Mouse (Mus musculus) left cerebral cortex, adult 8-10 months (tissue): ENCODE results near the gene Slc6a16. TPM values are rescaled to one million over a fixed set of nuclear protein-coding genes. Genes with fewer than 3 reads are reported as not detected.
A peak's percentile ranks its signal among the peaks of the same experiment; 100 is the strongest.

Experiments used
- DNase-seq, 2 experiments: peaks; one replicate each; pipeline ENCODE4 v3.0.0; 2022; ENCODE audit warnings: low spot score in 2 of 2
- total RNA-seq, 4 experiments: library from RNA; stranded (reverse); gene quantifications; 2 replicates each; pipeline ENCODE4 v1.2.4; 2022

Slc6a16 gene
- total RNA-seq, 4 experiments from 2014 or later: 1.6 to 2.6 (median 2.1) TPM

DNA sequence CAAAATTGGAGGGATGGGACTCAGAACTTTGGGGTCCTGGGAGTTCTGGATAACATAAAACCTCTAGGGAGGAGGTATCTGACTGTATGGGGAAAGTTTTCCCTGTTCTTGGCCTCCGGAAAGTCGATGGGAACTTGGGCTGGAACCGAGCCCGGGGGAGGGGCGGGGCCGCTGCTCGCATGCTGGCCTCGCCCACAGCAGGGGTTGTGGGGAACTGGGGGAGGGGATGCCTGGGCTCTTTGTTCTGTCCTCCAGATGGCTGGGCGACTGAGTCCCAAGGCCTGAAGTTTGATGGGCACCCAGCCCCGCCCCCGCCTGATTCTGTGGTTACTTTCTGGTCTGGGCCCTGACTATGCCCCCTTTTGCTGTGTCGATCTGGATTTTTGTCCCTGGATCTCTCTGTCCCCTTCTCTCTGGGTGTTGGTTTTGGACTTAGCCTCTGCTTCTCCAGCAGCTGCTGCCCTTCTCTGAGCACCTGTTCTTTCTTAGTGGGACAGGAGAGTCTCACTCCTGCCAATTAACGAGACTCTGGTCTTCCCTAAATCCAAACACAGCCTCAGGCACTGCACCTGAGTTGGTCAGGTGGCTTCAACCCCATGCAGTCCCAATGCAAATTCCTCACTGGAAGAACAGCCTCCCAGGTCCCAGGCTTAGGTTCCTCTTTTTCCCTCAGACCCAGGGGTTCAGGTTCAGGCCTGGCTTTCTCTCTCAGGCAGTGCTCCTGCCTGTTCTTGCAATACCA is 24.3 kb upstream of the Slc6a16 start:
- no peak for DNase-seq

- DNase-seq: no peak
These were observed 19.2 kb upstream of the Slc6a16 start for GRCm38 (mm10) chr7:45221680-45222079.

DNA sequence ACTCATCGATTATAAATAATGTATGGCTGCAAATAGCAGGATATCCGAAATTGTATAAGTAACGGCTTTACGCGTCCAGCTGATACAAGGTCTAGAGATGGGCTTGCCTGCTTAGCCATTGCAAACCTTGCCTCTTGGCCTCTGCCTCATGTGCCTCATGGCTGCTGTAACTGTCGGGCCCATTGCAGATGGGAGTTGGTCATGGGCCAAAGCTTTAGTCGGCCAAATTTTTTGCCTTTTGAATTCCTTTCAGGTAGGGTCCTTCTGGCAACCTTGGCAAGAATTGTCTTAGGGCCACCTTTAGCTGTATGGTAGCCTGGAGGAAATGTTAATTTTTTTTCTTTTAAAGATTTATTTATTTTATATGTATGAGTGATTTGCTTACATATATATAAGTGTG is 16.1 kb upstream of the Slc6a16 start:
- no peak for DNase-seq

- DNase-seq: no peak
These were observed 14.5 kb upstream of the Slc6a16 start for GRCm38 (mm10) chr7:45226421-45226820.

DNA sequence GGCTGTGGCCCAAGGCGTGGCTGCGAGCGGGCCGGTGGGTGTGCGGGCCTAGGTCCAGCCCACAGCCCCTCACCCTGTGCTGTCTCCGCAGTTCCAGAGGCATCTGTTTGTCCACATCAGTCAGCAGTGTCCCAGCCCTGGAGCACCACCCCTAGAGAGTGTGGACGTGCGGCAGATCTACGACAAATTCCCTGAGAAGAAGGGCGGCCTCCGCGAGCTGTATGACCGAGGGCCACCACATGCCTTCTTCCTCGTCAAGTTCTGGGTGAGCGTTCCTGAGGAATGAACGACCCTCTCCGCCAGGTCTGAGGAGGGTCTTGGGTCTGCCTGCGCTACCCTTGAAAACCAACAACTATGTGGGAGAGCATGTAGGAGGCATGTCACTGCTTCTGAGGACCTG is 12.3 kb upstream of the Slc6a16 start:
- DNase-seq: no peak

GRCm38 (mm10) chr7:45229046-45229445 is 11.8 kb upstream of the Slc6a16 start:
- DNase-seq: no peak

- no peak for DNase-seq
These were observed 11.3 kb upstream of the Slc6a16 start for GRCm38 (mm10) chr7:45229459-45230203.

- no peak for DNase-seq
These were observed 9.7 kb upstream of the Slc6a16 start for GRCm38 (mm10) chr7:45231192-45231591.

DNA sequence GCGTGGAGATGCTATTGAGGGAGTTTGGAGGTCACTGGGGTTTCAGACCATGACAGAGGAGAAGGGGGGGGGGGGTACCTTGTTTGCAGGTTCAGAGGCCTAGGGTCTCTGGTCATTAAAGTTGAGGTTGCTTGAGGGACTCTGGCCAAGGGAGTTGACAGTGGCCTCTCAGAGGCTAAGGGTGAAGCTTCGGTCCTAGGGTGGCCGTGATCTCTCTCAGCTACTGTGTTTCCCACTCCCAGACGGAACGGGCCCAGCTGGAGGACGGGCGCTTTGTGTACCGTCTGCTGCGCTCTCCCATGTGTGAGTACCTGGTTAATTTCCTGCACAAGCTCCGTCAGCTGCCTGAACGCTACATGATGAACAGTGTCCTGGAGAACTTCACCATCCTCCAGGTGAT is 8.9 kb upstream of the Slc6a16 start:
- no peak for DNase-seq

DNA sequence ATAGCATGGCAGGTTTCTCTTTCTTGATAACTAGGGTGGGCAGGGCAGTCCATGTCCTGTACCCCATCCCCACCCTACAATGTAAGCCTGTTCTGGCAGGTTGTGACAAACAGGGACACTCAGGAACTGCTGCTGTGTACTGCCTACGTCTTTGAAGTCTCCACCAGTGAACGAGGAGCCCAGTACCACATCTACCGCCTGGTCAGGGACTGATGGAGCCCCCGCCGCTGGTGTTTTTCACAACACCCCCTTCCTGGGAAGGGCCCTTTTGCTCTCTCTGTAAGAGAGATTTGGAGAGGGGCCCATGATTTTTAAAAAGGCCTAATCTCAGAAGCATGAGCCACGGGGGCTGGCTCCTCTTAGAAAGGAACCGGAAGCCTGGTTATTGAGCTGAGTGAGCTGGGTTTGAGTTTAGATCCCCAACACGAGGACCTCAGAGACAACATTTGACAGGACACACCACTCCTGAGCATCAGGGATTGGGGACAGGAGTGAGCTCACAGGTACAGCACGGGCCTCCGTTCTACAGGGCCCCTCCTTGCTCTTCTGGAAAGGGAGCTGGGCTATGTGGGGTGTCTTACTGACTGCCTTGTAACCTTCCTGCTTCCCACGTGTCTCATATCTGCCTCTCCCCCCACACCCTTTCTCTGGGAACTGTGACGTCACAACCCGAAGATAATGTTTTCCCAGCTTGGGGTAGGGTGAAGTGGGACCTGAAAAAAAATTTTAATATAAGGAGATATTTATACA is 8.0 kb upstream of the Slc6a16 start:
- peak; percentile 28 to 66 for DNase-seq

DNA sequence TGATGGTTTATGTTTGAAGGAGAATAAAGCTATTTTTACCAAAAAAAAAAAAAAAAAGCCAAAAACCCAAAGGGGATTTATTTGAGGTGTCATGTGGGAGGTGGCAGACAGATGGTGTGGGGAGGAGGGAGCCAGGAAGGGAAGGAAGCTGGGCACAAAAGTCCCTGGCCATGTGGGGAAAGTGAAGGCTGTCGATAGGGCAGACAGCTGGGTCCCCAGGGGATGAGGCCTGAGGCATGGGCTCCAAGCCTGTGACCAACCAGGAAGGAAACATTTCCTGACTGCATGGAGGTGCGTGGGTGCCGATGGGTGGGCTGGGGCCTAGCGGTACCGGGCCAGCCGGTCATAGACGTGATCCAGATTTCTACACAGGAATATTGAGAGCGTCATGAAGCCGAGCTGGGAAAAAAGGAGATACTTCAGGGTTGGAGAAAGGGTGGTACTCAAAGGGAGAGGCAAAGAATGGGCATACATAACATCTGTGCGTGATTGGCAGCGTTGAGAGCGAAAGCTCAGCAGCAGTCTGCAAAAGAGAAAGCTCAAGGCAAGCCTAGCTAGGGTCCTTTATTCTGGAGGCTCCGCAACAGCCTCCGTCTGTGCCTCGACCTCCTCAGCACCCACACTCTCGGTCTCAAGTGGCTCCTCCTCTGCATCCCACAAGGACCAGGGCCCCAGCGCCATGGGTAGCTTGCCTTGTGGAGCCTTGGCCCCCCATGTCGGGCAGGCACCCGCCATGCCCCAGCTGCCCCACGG is 7.1 kb upstream of the Slc6a16 start:
- peak; percentile 46 to 89 for DNase-seq

DNA sequence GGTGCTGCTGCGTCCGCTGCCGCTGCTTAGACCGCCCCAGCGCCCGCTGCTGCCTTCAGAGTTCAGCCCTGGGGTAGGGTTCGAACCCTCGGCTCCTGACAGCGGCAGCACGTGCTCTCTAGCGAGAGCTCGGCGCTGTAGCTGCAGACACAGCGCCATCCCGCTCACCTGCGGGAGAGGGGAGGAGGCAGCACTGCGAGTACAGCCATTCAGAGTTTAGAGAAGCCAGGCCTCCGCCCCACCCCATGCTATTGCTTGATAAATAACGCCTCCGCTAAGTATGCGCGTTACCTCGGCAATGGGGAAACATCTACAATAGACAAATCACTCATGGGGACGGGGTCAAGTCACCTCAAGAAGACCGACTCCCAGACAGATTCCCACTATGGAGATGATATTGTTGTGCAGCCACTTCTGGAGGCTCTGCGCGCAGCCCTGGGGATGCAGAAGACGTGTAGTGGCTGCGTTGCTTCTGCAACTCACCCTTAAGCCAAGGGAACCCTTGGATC is 6.5 kb upstream of the Slc6a16 start:
- peak in 1 of 2 experiments; percentile 44 for DNase-seq

DNA sequence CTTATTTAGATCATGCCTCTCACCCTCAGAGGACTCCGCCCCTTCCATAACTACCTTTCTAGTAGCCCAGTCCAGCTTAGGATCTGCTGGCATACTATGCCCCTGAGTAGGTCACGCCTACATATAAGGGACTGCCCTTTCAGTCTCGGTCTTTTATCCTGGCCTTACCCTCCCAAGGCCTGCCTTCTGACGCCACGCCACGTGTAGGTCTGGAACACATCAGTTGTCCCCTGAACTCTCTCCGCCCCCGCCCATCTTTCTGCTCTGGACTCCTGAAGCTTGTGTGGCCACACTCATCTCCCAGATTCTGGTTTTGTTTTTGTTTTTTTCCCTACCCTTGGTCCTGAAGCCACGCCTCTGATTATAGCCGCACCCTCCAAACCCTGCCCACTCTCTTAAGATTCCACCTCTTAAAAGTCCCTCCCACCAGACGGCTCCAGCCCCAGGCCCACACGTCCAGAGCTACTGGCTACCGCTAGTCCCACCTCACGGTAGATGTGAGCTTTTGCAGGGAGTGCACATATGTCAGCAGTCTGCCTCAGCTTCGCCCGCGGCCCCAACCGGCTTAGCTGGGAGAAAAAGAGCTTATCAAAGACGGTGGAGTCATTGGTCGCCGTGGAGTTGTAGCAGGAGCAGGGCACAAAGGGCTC is 5.8 kb upstream of the Slc6a16 start:
- DNase-seq: no peak

DNA sequence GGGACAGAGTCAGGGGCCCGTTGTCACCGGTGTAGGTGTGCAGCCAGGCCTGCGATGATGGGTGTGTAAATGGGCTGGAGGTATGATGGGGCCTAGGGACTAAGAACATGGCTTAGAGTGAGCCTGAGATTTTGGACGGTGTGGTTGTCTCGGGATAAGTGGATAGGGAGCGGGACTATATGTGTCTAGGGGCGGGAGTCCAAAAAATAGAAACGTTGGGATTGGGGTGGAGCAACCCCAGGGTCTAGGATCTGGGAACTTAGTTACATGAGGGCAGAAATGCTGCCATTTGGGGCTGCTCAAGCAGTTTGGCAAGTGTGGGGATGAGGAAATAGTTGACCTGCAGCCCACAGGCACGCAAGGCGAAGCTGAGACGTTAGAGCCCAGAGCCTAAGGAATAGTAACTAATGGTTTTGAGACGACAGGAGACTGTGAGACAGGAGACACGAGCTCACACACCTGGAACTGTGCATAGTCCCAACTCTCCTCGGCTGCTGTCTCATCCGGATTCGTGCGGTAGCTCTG is 5.2 kb upstream of the Slc6a16 start:
- DNase-seq: no peak

DNA sequence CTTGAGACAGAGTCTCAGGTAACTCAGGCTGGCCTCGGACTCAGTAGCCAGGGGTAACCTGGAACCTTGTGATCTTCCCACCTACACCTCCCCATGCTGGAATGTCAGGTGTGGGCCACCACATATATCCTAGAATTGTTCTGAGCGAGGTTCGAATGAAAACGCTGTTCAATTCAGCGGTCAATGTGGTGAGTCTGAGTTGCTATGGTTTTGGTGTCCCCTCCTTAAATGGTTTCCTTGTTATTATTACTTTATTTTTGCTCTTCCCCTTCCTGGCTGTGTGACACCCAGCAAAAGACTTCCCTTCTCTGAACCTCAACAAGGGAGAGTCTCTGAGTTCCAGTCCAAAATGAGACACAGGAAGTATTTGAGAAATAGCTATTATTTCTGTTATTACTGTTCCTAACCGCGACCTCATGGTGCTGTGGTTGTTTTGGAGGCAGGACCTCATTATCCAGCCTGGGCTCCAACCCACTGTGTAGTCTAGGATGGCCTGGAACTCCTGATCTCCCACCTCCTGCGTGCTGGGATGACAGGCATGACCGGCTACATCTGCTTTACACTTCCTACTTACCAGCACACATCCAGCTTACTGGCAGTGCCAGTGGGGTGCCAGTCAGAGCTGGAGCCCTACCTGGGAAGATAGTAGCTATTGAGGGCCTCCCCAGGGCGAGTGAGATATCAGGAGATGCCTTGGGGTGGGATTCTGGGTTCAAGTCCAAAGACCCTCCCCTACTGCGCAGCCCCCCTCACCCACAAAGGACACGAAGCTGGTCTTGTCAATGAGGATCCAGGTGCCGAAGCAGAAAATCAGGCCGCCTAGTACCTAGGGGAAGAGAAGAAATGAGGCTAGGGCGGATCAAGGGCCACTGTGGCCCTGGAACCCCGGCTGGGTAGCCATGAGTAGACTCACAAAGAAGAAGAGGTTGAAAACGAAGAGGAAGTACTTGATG is 2.9 kb upstream of the Slc6a16 start:
- DNase-seq: no peak

GRCm38 (mm10) chr7:45238723-45239496 is 2.0 kb upstream of the Slc6a16 start, which contains the start of gene Cd37:
Gene Cd37, minus strand, starts transcription at chr7:45239115.
- no peak for DNase-seq

DNA sequence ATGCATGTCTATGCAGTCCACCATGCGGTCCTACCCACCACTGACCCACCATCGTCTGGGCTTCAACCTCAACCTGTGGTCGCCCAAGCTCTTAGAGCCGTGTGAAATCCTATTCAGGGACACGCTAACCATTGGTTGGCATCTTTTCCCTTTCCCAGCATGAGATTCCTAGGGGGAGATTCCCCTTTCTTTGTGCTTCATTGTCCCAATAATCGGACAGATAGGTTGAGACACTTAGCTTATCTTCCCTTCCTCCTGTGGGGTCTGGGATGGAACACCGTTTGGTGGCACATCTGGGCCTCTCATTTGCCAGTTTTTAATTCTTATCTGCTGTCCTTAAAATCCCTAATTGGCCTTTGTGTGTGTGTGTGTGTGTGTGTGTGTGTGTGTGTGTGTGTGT is 776 bp upstream of the Slc6a16 start:
- DNase-seq: no peak

- no peak for DNase-seq
These were observed 484 bp downstream of the Slc6a16 start for GRCm38 (mm10) chr7:45241389-45241749.

GRCm38 (mm10) chr7:45247666-45248065 is 6.8 kb downstream of the Slc6a16 start:
- no peak for DNase-seq
